Mouse (Mus musculus) lung, postnatal 4 days (tissue): Measurements from ENCODE around the gene Smg6.

ENCODE experiments used
- DNase-seq, 2 experiments: peaks; one replicate each; pipeline ENCODE4 v3.0.0; 2021

Smg6 gene

GRCm38 (mm10) chr11:75152603-75153557 lies 227.3 kb downstream of the Smg6 start:
- DNase-seq, result peak; percentile 76 to 86

- no peak for DNase-seq
Observed at GRCm38 (mm10) chr11:75154053-75154585, 228.5 kb downstream of the Smg6 start.

GRCm38 (mm10) chr11:75155985-75156384 lies 230.4 kb downstream of the Smg6 start:
- DNase-seq, result no peak

- DNase-seq, result peak in 1 of 2 experiments; percentile 71
Observed at GRCm38 (mm10) chr11:75156416-75156815, 230.8 kb downstream of the Smg6 start.

- no peak for DNase-seq
Observed at GRCm38 (mm10) chr11:75157037-75157436, 231.4 kb downstream of the Smg6 start.

GRCm38 (mm10) chr11:75157901-75158300 lies 232.3 kb downstream of the Smg6 start:
- peak in 1 of 2 experiments; percentile 6 for DNase-seq

- peak; percentile 54 to 76 for DNase-seq
Observed at GRCm38 (mm10) chr11:75158432-75158831, 232.8 kb downstream of the Smg6 start.

- DNase-seq, result peak; percentile 63 to 67
Observed at GRCm38 (mm10) chr11:75159564-75159963, 233.9 kb downstream of the Smg6 start.

- peak; percentile 7 to 19 for DNase-seq
Observed at GRCm38 (mm10) chr11:75160954-75161353, 235.3 kb downstream of the Smg6 start.

GRCm38 (mm10) chr11:75161417-75162008 lies 235.9 kb downstream of the Smg6 start:
- DNase-seq, result peak; percentile 61 to 89

GRCm38 (mm10) chr11:75162591-75163080 lies 237.0 kb downstream of the Smg6 start:
- DNase-seq, result peak in 1 of 2 experiments; percentile 10

GRCm38 (mm10) chr11:75163379-75163778 lies 237.8 kb downstream of the Smg6 start:
- peak in 1 of 2 experiments; percentile 11 for DNase-seq

GRCm38 (mm10) chr11:75164051-75164450 lies 238.4 kb downstream of the Smg6 start:
- no peak for DNase-seq

GRCm38 (mm10) chr11:75164750-75165149 lies 239.1 kb downstream of the Smg6 start:
- DNase-seq, result peak; percentile 49 to 50

GRCm38 (mm10) chr11:75165441-75166192 lies 240.0 kb downstream of the Smg6 start:
- DNase-seq, result peak; percentile 89 to 91

GRCm38 (mm10) chr11:75166193-75166842 lies 240.7 kb downstream of the Smg6 start:
- no peak for DNase-seq

- DNase-seq, result peak; percentile 61 to 72
Observed at GRCm38 (mm10) chr11:75166861-75167642, 241.4 kb downstream of the Smg6 start.

- DNase-seq, result peak; percentile 56 to 74
Observed at GRCm38 (mm10) chr11:75167643-75168589, 242.3 kb downstream of the Smg6 start.

GRCm38 (mm10) chr11:75168590-75169361 lies 243.2 kb downstream of the Smg6 start:
- DNase-seq, result peak; percentile 91 to 92
